Mouse (Mus musculus): ENCODE results near the gene Polr2a. TPM values are rescaled to one million over a fixed set of nuclear protein-coding genes. Genes with fewer than 3 reads are reported as not detected.

Gene Polr2a
- polyA plus RNA-seq, 1 experiment from 2014 or later = 46.5 TPM

- Histone ChIP-seq H3K9ac (ENCODE audit: low read depth, low read length) (0 out of 2 replicates have a peak within 1 kb of the TSS, but pooled peaks have one; percentile 15), H3K4me3 (ENCODE audit: low read depth, low read length) (no peak within 1 kb of the TSS), H3K4me1 (replicated peaks; ENCODE audit: control insufficient read depth, insufficient read depth, low read length) (peaks cover 9% of the 10 kb centered on the region), H3K9me3 (ENCODE audit: control insufficient read depth, low read length) (no peaks in the 10 kb centered on the region), H3K27ac (ENCODE audit: low read depth, low read length) (no peak within 1 kb of the TSS), H3K36me3 (ENCODE audit: control insufficient read depth, insufficient read depth, low read length) (no peaks in the 10 kb centered on the region), H3K4me2 (replicated peaks; ENCODE audit: low read depth, low read length) (no peak within 1 kb of the TSS), H3K27me3 (ENCODE audit: control insufficient read depth, insufficient read depth, low read length) (no peaks in the 10 kb centered on the region)
- WGBS = 70% methylated on average over 1 of the region's 1 CpGs
- DNase-seq (ENCODE audit: low spot score) = no peak
- no peak for ATAC-seq (ENCODE audit: low FRiP score)
Measured at GRCm38 (mm10) chr11:69761868-69762267, 3.4 kb upstream of the Polr2a start, which contains the start of gene Slc35g3. Gene Slc35g3 (minus strand): TSS chr11:69761968.

GRCm38 (mm10) chr11:69760901-69761200, 2.4 kb upstream of the Polr2a start:
- Histone ChIP-seq H3K27ac (ENCODE audit: low read depth, low read length) (no peak overlapping the region), H3K4me1 (replicated peaks; ENCODE audit: control insufficient read depth, insufficient read depth, low read length) (peaks cover 9% of the 10 kb centered on the region), H3K9me3 (ENCODE audit: control insufficient read depth, low read length) (no peaks in the 10 kb centered on the region), H3K4me2 (replicated peaks; ENCODE audit: low read depth, low read length) (no peak overlapping the region), H3K4me3 (ENCODE audit: low read depth, low read length) (no peak overlapping the region), H3K9ac (ENCODE audit: low read depth, low read length) (0 out of 2 replicates have a peak overlapping the region, but pooled peaks have one; percentile 15), H3K27me3 (ENCODE audit: control insufficient read depth, insufficient read depth, low read length) (no peaks in the 10 kb centered on the region), H3K36me3 (ENCODE audit: control insufficient read depth, insufficient read depth, low read length) (no peaks in the 10 kb centered on the region)
- WGBS = 88% methylated on average over 7 of the region's 7 CpGs
- ATAC-seq (ENCODE audit: low FRiP score) (no peak), DNase-seq (ENCODE audit: low spot score) (no peak)

DNA sequence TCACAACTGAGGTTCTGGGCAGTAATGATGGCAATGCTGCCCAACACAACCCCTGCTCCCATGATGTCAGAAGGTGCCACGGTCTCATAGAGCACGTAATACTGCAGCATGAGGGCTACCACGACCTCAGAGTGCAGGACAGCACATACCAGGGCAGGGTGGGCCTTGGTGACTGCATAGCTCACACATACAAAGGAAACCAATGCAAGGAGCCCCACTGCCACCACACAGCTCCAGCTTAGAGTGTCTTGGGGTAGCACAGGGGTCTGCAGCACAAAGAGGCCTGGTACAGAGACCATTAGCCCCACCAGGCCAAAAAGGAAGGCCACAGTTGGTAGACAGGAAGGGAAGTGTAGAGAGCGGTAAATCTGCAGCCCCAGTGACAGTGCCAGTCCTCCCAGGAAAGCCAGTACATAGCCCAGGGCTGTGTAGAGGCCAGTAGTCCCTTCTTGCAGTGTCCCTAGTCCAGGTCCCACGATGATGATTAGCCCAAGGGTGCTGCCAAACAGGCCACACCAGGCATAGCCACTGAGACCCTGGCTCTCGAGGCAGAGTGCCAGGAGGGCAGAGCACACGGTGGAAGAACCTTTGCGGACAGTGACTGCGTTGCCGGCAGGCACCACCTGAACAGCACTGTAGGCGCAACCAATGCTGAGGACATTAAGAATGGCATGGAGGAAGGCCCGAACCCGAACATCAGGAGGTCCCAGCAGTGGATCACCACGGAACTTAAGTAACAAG, 1.9 kb upstream of the Polr2a start:
- Histone ChIP-seq H3K36me3 (ENCODE audit: control insufficient read depth, insufficient read depth, low read length) (no peaks in the 10 kb centered on the region), H3K4me3 (ENCODE audit: low read depth, low read length) (peak overlapping the region; percentile 67; the same call in 1 of the 2 replicates), H3K9me3 (ENCODE audit: control insufficient read depth, low read length) (no peaks in the 10 kb centered on the region), H3K4me1 (replicated peaks; ENCODE audit: control insufficient read depth, insufficient read depth, low read length) (peaks cover 10% of the 10 kb centered on the region), H3K27ac (ENCODE audit: low read depth, low read length) (peak overlapping the region; percentile 96), H3K4me2 (replicated peaks; ENCODE audit: low read depth, low read length) (peak overlapping the region; percentile 65), H3K27me3 (ENCODE audit: control insufficient read depth, insufficient read depth, low read length) (no peaks in the 10 kb centered on the region), H3K9ac (ENCODE audit: low read depth, low read length) (peak overlapping the region; percentile 59)
- 81% methylated on average over 14 of the region's 14 CpGs for WGBS
- no peak for DNase-seq (ENCODE audit: low spot score)
- no peak for ATAC-seq (ENCODE audit: low FRiP score)

DNA sequence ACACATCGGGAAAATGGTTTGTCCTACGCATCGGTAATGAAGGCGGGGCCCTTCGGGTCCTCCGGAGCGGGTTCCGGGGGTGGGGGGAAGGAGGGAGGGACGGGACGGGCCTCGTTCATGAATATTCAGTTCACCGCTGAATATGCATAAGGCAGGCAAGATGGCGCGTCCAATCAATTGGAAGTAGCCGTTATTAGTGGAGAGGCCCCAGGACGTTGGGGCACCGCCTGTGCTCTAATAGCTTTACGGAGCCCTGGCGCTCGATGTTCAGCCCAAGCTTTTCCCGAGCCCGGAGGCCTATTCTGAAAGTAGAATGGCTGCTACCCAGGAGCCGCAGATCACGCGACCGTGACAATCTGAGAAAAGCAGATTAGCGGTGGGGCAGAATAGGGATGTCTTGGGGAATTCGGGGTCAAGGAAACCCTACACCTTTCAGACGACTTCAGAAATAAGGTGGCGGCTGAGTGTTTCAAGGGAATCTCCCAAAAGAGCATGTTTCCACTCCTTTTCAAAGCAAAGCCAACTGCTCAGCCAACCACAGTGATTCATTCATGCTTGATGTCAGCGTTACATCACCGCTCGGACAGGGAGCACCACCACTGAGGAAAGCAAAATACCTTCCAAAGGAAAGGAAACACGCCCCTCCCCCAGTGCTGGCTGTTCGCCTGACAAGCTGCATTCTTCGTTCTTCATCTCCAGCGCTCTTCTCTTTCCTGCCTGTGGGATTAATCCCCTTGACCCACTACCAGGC, 709 bp upstream of the Polr2a start:
- peaks cover 10% of the 10 kb centered on the region for H3K4me1 ChIP-seq (replicated peaks; ENCODE audit: control insufficient read depth, insufficient read depth, low read length)
- H3K9me3 ChIP-seq (ENCODE audit: control insufficient read depth, low read length) = no peaks in the 10 kb centered on the region
- peak overlapping the region; percentile 67 for H3K4me3 ChIP-seq (ENCODE audit: low read depth, low read length)
- peak overlapping the region; percentile 96 for H3K27ac ChIP-seq (ENCODE audit: low read depth, low read length)
- peak; percentile 90 for DNase-seq (ENCODE audit: low spot score)
- peak overlapping the region; percentile 82 for H3K9ac ChIP-seq (ENCODE audit: low read depth, low read length)
- peak overlapping the region; percentile 65 for H3K4me2 ChIP-seq (replicated peaks; ENCODE audit: low read depth, low read length)
- H3K36me3 ChIP-seq (ENCODE audit: control insufficient read depth, insufficient read depth, low read length) = no peaks in the 10 kb centered on the region
- no peaks in the 10 kb centered on the region for H3K27me3 ChIP-seq (ENCODE audit: control insufficient read depth, insufficient read depth, low read length)
- under 1% methylated on average over 37 of the region's 37 CpGs for whole genome bisulfite sequencing
- ATAC-seq (ENCODE audit: low FRiP score) = peak; percentile 92

- H3K4me3 ChIP-seq (ENCODE audit: low read depth, low read length) = peak overlapping the region; percentile 67
- ATAC-seq (ENCODE audit: low FRiP score) = peak; percentile 86
- H3K27ac ChIP-seq (ENCODE audit: low read depth, low read length) = peak overlapping the region; percentile 96
- no peaks in the 10 kb centered on the region for H3K27me3 ChIP-seq (ENCODE audit: control insufficient read depth, insufficient read depth, low read length)
- H3K9ac ChIP-seq (ENCODE audit: low read depth, low read length) = peak overlapping the region; percentile 82
- no peaks in the 10 kb centered on the region for H3K9me3 ChIP-seq (ENCODE audit: control insufficient read depth, low read length)
- peak overlapping the region; percentile 65 for H3K4me2 ChIP-seq (replicated peaks; ENCODE audit: low read depth, low read length)
- under 1% methylated on average over 26 of the region's 26 CpGs for WGBS
- no peaks in the 10 kb centered on the region for H3K36me3 ChIP-seq (ENCODE audit: control insufficient read depth, insufficient read depth, low read length)
- peak; percentile 96 for DNase-seq (ENCODE audit: low spot score)
- H3K4me1 ChIP-seq (replicated peaks; ENCODE audit: control insufficient read depth, insufficient read depth, low read length) = peaks cover 10% of the 10 kb centered on the region
Measured at GRCm38 (mm10) chr11:69758090-69758456, 364 bp downstream of the Polr2a start.

- no peak for ATAC-seq (ENCODE audit: low FRiP score)
- H3K4me2 ChIP-seq (replicated peaks; ENCODE audit: low read depth, low read length) = peak overlapping the region; percentile 65
- H3K9me3 ChIP-seq (ENCODE audit: control insufficient read depth, low read length) = no peaks in the 10 kb centered on the region
- DNase-seq (ENCODE audit: low spot score) = no peak
- peak overlapping the region; percentile 67 for H3K4me3 ChIP-seq (ENCODE audit: low read depth, low read length)
- 47% methylated on average over 9 of the region's 9 CpGs for WGBS
- no peaks in the 10 kb centered on the region for H3K27me3 ChIP-seq (ENCODE audit: control insufficient read depth, insufficient read depth, low read length)
- H3K4me1 ChIP-seq (replicated peaks; ENCODE audit: control insufficient read depth, insufficient read depth, low read length) = peaks cover 10% of the 10 kb centered on the region
- peak overlapping the region; percentile 96 for H3K27ac ChIP-seq (ENCODE audit: low read depth, low read length)
- peak overlapping the region; percentile 82 for H3K9ac ChIP-seq (ENCODE audit: low read depth, low read length)
- H3K36me3 ChIP-seq (ENCODE audit: control insufficient read depth, insufficient read depth, low read length) = no peaks in the 10 kb centered on the region
Measured at GRCm38 (mm10) chr11:69757303-69758089, 941 bp downstream of the Polr2a start.

GRCm38 (mm10) chr11:69754701-69755100, 3.7 kb downstream of the Polr2a start:
- no peaks in the 10 kb centered on the region for H3K9me3 ChIP-seq (ENCODE audit: control insufficient read depth, low read length)
- H3K27ac ChIP-seq (ENCODE audit: low read depth, low read length) = no peak overlapping the region
- no peak for ATAC-seq (ENCODE audit: low FRiP score)
- no peak overlapping the region for H3K4me3 ChIP-seq (ENCODE audit: low read depth, low read length)
- H3K4me2 ChIP-seq (replicated peaks; ENCODE audit: low read depth, low read length) = no peak overlapping the region
- DNase-seq (ENCODE audit: low spot score) = peak; percentile 59
- no peaks in the 10 kb centered on the region for H3K36me3 ChIP-seq (ENCODE audit: control insufficient read depth, insufficient read depth, low read length)
- WGBS = 63% methylated on average over 3 of the region's 3 CpGs
- H3K4me1 ChIP-seq (replicated peaks; ENCODE audit: control insufficient read depth, insufficient read depth, low read length) = peaks cover 2% of the 10 kb centered on the region; the same call in 1 of the 2 replicates
- H3K27me3 ChIP-seq (ENCODE audit: control insufficient read depth, insufficient read depth, low read length) = no peaks in the 10 kb centered on the region
- H3K9ac ChIP-seq (ENCODE audit: low read depth, low read length) = no peak overlapping the region

DNA sequence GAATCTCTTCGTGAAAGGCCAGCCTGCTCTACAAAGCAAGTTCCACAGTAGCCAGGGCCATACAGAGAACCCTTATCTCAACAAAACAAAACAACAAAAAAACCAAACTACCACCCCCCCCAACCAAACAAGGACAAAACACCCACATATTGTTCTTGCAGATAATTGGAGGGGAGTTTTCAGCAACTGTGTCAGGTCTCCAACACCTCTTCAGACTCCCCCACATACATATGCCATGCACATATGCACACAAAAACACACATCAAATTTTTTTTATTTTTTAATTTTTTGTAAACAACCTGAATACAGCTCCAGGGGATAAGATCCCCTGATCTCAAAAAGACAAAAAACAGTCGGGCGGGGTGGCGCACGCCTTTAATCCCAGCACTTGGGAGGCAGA, 4.2 kb downstream of the Polr2a start:
- no peak overlapping the region for H3K27ac ChIP-seq (ENCODE audit: low read depth, low read length)
- no peak overlapping the region for H3K4me3 ChIP-seq (ENCODE audit: low read depth, low read length)

More for the DNA sequence above, 4.2 kb downstream of the Polr2a start:
- no peak overlapping the region for H3K4me2 ChIP-seq (replicated peaks; ENCODE audit: low read depth, low read length)
- 0 out of 2 replicates have a peak, but pooled peaks cover 2% of the 10 kb centered on the region for H3K4me1 ChIP-seq (replicated peaks; ENCODE audit: control insufficient read depth, insufficient read depth, low read length)
- H3K9me3 ChIP-seq (ENCODE audit: control insufficient read depth, low read length) = no peaks in the 10 kb centered on the region
- no peak overlapping the region for H3K9ac ChIP-seq (ENCODE audit: low read depth, low read length)
- H3K36me3 ChIP-seq (ENCODE audit: control insufficient read depth, insufficient read depth, low read length) = no peaks in the 10 kb centered on the region
- H3K27me3 ChIP-seq (ENCODE audit: control insufficient read depth, insufficient read depth, low read length) = no peaks in the 10 kb centered on the region
- ATAC-seq (ENCODE audit: low FRiP score) (no peak), DNase-seq (ENCODE audit: low spot score) (no peak)
- 90% methylated on average over 5 of the region's 5 CpGs for WGBS
